Comparison of ENCODE assay signal across 15 mouse cellular contexts in the genomic region with DNA sequence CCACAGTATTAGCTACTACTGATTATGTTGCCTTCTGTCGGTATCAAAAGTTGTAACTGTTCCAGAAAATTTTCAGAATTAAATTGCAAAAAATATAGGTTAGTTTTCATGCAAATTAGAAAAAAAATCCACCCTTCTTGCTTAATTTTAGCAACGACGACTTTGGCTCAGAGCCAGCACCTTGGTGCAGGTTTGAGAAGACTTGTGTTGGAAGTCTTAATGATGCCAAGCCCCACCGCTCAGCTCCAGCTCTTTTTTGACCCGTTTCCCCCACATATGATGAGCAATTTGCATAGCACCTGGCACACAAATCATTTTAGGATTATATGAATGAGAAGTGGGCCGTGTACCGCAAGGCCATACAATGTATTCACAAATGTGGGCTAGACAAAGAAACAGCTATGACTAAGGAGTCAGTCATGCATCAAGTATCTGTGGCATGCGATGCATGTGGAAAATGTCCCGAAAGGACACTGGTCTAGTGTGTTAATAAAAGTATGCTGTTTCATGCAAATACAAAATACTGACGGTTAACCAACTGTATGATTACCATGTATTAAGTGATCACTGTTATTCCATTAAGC. TPM values are rescaled to one million over a fixed set of nuclear protein-coding genes. Genes with fewer than 3 reads are reported as not detected.
DNase-seq lines count a peak whose midpoint lies in the region; ATAC-seq lines count a peak whose summit lies in the region.
"Had no signal": no experiment of that assay in that cellular context is flagged by ENCODE, and none has a peak within 500 bp of the region (broad histone marks: within the 10 kb centered on the region; RNA-seq: fewer than 3 reads in every experiment).

No protein-coding gene starts in this region.

- H3K4me1 ChIP-seq in heart, embryonic 15.5 days (replicated peaks), result peaks cover 15% of the 10 kb centered on the region
- H3K4me1 ChIP-seq in forebrain, embryonic 14.5 days (ENCODE audit: control insufficient read depth, insufficient read depth, low read length), result peaks cover 30% of the 10 kb centered on the region

- 0 out of 2 replicates have a peak, but pooled peaks cover 9% of the 10 kb centered on the region for H3K36me3 ChIP-seq in heart, embryonic 15.5 days
- 0 out of 2 replicates have a peak, but pooled peaks cover 3% of the 10 kb centered on the region for H3K36me3 ChIP-seq in forebrain, embryonic 14.5 days (ENCODE audit: control insufficient read depth, insufficient read depth, low read length)

- no peaks in the 10 kb centered on the region for H3K27me3 ChIP-seq in heart, embryonic 15.5 days
- no peaks in the 10 kb centered on the region for H3K27me3 ChIP-seq in forebrain, embryonic 14.5 days (replicated peaks; ENCODE audit: control insufficient read depth, insufficient read depth, low read length)

- no peak for ATAC-seq in heart, embryonic 15.5 days (replicated peaks; ENCODE audit: insufficient number of reproducible peaks, insufficient read depth, low FRiP score, low read depth)
- no peak for ATAC-seq in forebrain, embryonic 14.5 days
- ATAC-seq in erythroid progenitor cell, adult 5-6 weeks (replicated peaks; ENCODE audit: low FRiP score, poor library complexity, severe bottlenecking), result no peak
- ATAC-seq: activated CD4-positive, CD25-positive, alpha-beta regulatory T cell, adult 4 months; hindbrain, embryonic 16.5 days had no signal

- DNase-seq in heart, postnatal 36 days, result no peak
- peak; percentile 64 for DNase-seq in 3T3-L1 (ENCODE audit: low read depth, low spot score)
- peak; percentile 95 for DNase-seq in Muller cell, postnatal 12 days (ENCODE audit: inconsistent ontology term)
- peak; percentile 66 for DNase-seq in forebrain, embryonic 14.5 days (ENCODE audit: low spot score)
- no peak for DNase-seq in adrenal gland, adult 18-20 months (ENCODE audit: low spot score in 2 of 2)
- no peak for DNase-seq in lung, postnatal 10 days
- DNase-seq: lung, postnatal 36 days; thymus, postnatal 36 days had no signal

- 0 out of 2 replicates have a peak overlapping the region, but pooled peaks have one; percentile 25 for H3K4me2 ChIP-seq in heart, embryonic 15.5 days
- peak overlapping the region; percentile 6 for H3K4me2 ChIP-seq in forebrain, embryonic 14.5 days (ENCODE audit: low read length)

- no peaks in the 10 kb centered on the region for H3K9me3 ChIP-seq in heart, embryonic 15.5 days (replicated peaks)
- no peaks in the 10 kb centered on the region for H3K9me3 ChIP-seq in forebrain, embryonic 14.5 days (replicated peaks; ENCODE audit: control insufficient read depth, low read length)

- H3K9ac ChIP-seq in heart, embryonic 15.5 days, result no peak overlapping the region
- H3K9ac ChIP-seq in forebrain, embryonic 14.5 days (ENCODE audit: low read length), result no peak overlapping the region

- intact Hi-C loops in heart, postnatal 36 days (cut with DNase I), result loop anchor here (5.0 kb wide), 1 partner anchor 152 kb away; the partner anchor contains the start of gene Cfap69

- H3K4me3 ChIP-seq in heart, embryonic 15.5 days, result no peak overlapping the region
- no peak overlapping the region for H3K4me3 ChIP-seq in forebrain, embryonic 14.5 days (ENCODE audit: low read depth, low read length)
- H3K4me3 ChIP-seq: erythroblast, embryonic 14.5 days had no signal

- 57% methylated on average over 10 of the region's 10 CpGs for WGBS in heart, embryonic 15.5 days
- 15% methylated on average over 10 of the region's 10 CpGs for WGBS in forebrain, embryonic 14.5 days

- H3K27ac ChIP-seq in heart, embryonic 15.5 days, result no peak overlapping the region
- H3K27ac ChIP-seq in forebrain, embryonic 14.5 days (ENCODE audit: low read depth, low read length), result peak overlapping the region; percentile 41; the same call in 1 of the 2 replicates

RNA-seq across cellular contexts. Expression of gene Cldn12, which starts 4.4 kb away (rescaled TPM):
- 9.9 and 11.4 TPM in 2 replicates for polyA plus RNA-seq in heart, embryonic 15.5 days (2015; fragmentation: Nextera tagmentation; extraction: Ambion mirVana)
- 10 to 100 TPM; 19.0 to 23.5 TPM for total RNA-seq in heart, postnatal 36 days (2021)
- 16.4 and 17.6 TPM in 2 replicates for polyA plus RNA-seq in forebrain, embryonic 14.5 days (2014; fragmentation: Nextera tagmentation; extraction: Ambion mirVana)
- 10 to 100 TPM; 17.5 to 18.0 TPM for total RNA-seq in adrenal gland, adult 18-20 months (2021)
- total RNA-seq in erythroid progenitor cell, adult 5-6 weeks (2015; ENCODE audit: low replicate concordance), result not detected in 2 replicates
- 0.77 and 0.83 TPM in 2 replicates for total RNA-seq in erythroid progenitor cell, adult 5-6 weeks (2017; ENCODE audit: low replicate concordance)
- polyA plus RNA-seq: erythroblast, embryonic 14.5 days had no signal

RNA-seq across cellular contexts. Expression of gene 1700015F17Rik, which starts 31.5 kb away (rescaled TPM):
- polyA plus RNA-seq in heart, embryonic 15.5 days (2015; fragmentation: Nextera tagmentation; extraction: Ambion mirVana), result not detected in 2 replicates
- total RNA-seq in heart, postnatal 36 days (2021), result not detected
- polyA plus RNA-seq in forebrain, embryonic 14.5 days (2014; fragmentation: Nextera tagmentation; extraction: Ambion mirVana), result not detected in 2 replicates
- not detected for total RNA-seq in adrenal gland, adult 18-20 months (2021)
- not detected in 2 replicates for total RNA-seq in erythroid progenitor cell, adult 5-6 weeks (2015; ENCODE audit: low replicate concordance)
- total RNA-seq in erythroid progenitor cell, adult 5-6 weeks (2017; ENCODE audit: low replicate concordance), result not detected in 2 replicates
- total RNA-seq: gastrocnemius, postnatal 4 days; liver, adult 2 months had no signal
- polyA plus RNA-seq: erythroblast, embryonic 14.5 days; hindbrain, embryonic 16.5 days; liver, adult 2 months had no signal

RNA-seq across cellular contexts. Expression of gene Gtpbp10, which starts 48.9 kb away (rescaled TPM):
- 15.6 and 17.0 TPM in 2 replicates for polyA plus RNA-seq in heart, embryonic 15.5 days (2015; fragmentation: Nextera tagmentation; extraction: Ambion mirVana)
- 10 to 100 TPM; 10.6 to 10.9 TPM for total RNA-seq in heart, postnatal 36 days (2021)
- polyA plus RNA-seq in forebrain, embryonic 14.5 days (2014; fragmentation: Nextera tagmentation; extraction: Ambion mirVana), result 29.6 and 32.8 TPM in 2 replicates
- total RNA-seq in adrenal gland, adult 18-20 months (2021), result 10 to 100 TPM; 10.2 to 10.3 TPM
- 8.6 and 9.6 TPM in 2 replicates for total RNA-seq in erythroid progenitor cell, adult 5-6 weeks (2015; ENCODE audit: low replicate concordance)
- total RNA-seq in erythroid progenitor cell, adult 5-6 weeks (2017; ENCODE audit: low replicate concordance), result 0.98 and 9.4 TPM in 2 replicates

Comparison
In these comparisons a context has a peak if more than half of its experiments do, and no peak if none do; other contexts are left out.
1. DNase-seq: peak in 3T3-L1 (single experiment), Muller cell, postnatal 12 days (single experiment) and forebrain, embryonic 14.5 days (single experiment); none in heart, postnatal 36 days (0 of 2), adrenal gland, adult 18-20 months (0 of 2) and lung, postnatal 10 days (single experiment).
2. RNA of gene Cldn12, which starts 4.4 kb away (total RNA-seq): 19.0 to 23.5 TPM in heart, postnatal 36 days and 17.5 to 18.0 TPM in adrenal gland, adult 18-20 months; 0.77 to 0.83 TPM in erythroid progenitor cell, adult 5-6 weeks; every median in the first group is over 10 times any median in the second.